Mouse (Mus musculus) midbrain, embryonic 14.5 days (tissue): ENCODE data around the gene Mgat2. TPM values are rescaled to one million over a fixed set of nuclear protein-coding genes. Genes with fewer than 3 reads are reported as not detected.
A peak's percentile ranks its signal among the peaks of the same experiment; 100 is the strongest.

ENCODE experiments used
- ATAC-seq: fragments of 200-750 bp; cut with Nextera tagmentation; 2 replicates; pipeline ENCODE4 v1.8.0; 2017; ENCODE audit warnings: moderate number of reproducible peaks, moderate library complexity; ENCODE audit not compliant: low FRiP score, low TSS enrichment
- DNase-seq: peaks from one replicate; pipeline ENCODE4 v3.0.0-alpha.2; 2015
- H3K27ac ChIP-seq: fragments of 300-500 bp; sonication (generic); replicated peaks from 2 replicates; pipeline ENCODE4 v1.5.1; 2014; ENCODE audit warnings: mild to moderate bottlenecking, low read depth, low read length, moderate library complexity
- H3K27me3 ChIP-seq: fragments of 300-500 bp; sonication (generic); 2 replicates; pipeline ENCODE4 v1.6.1; 2014; ENCODE audit warnings: low read length, control low read depth, mixed read lengths; ENCODE audit not compliant: control insufficient read depth, insufficient read depth
- H3K36me3 ChIP-seq: fragments of 300-500 bp; sonication (generic); 2 replicates; pipeline ENCODE4 v1.6.1; 2014; ENCODE audit warnings: low read length, control low read depth; ENCODE audit not compliant: control insufficient read depth, insufficient read depth
- H3K4me1 ChIP-seq: fragments of 300-500 bp; sonication (generic); 2 replicates; pipeline ENCODE4 v1.6.1; 2014; ENCODE audit warnings: mild to moderate bottlenecking, antibody characterized with exemption, low read length, control low read depth; ENCODE audit not compliant: control insufficient read depth, insufficient read depth
- H3K4me2 ChIP-seq: fragments of 300-500 bp; sonication (generic); 2 replicates; pipeline ENCODE4 v1.6.1; 2014; ENCODE audit warnings: mild to moderate bottlenecking, low read length, moderate library complexity
- H3K4me3 ChIP-seq: fragments of 300-500 bp; sonication (generic); replicated peaks from 2 replicates; pipeline ENCODE4 v1.5.1; 2014; ENCODE audit warnings: low read depth, low read length
- H3K9ac ChIP-seq: fragments of 300-500 bp; sonication (generic); replicated peaks from 2 replicates; pipeline ENCODE4 v1.6.1; 2014; ENCODE audit warnings: mild to moderate bottlenecking, low read length, moderate library complexity
- H3K9me3 ChIP-seq: fragments of 300-500 bp; sonication (generic); 2 replicates; pipeline ENCODE4 v1.6.1; 2016; ENCODE audit warnings: low read length, control low read depth, mixed read lengths; ENCODE audit not compliant: control insufficient read depth
- WGBS: fragments of 180-500 bp; shearing (Covaris S2); extraction: QIAGEN DNeasy Blood & Tissue Kit; methylation state at CpG from one replicate; pipeline ENCODE4 v1.1.7; 2014; 5-methylcytosine and 5-hydroxymethylcytosine counted together
- polyA plus RNA-seq: library from polyadenylated mRNA; unstranded; fragments of >200 nt; fragmentation: Nextera tagmentation; extraction: Ambion mirVana; gene quantifications from 2 replicates; pipeline ENCODE4 v1.2.1, GENCODE M21; 2014

Mgat2 gene
- polyA plus RNA-seq, 1 experiment from 2014 or later, result 39.9 TPM

DNA sequence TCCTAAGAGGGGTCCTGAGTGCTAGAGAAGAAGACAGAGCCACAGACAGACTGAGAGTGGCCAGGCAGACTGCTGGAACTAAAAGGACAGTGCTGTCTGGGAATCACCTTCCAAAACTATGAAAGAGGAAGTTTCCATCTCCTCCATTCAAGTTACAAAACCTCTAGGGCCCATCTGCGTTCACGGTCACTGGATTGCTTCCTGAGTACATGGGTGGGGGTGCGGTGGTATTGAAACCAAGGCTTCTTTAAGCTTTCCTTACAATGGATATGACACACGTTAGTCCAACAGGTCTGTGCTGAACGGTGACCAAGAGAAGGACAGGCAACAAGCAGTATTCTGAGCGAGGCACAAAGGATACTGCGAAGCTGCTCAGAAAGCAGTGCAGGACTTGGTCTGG lies 30.4 kb downstream of the Mgat2 start:
- H3K9me3 ChIP-seq, result no peaks in the 10 kb centered on the region
- H3K4me2 ChIP-seq, result no peak overlapping the region
- no peaks in the 10 kb centered on the region for H3K36me3 ChIP-seq
- DNase-seq, result no peak
- no peaks in the 10 kb centered on the region for H3K4me1 ChIP-seq
- no peak overlapping the region for H3K4me3 ChIP-seq
- H3K27me3 ChIP-seq, result no peaks in the 10 kb centered on the region
- WGBS, result 94% methylated on average over 7 of the region's 7 CpGs
- ATAC-seq, result no peak
- no peak overlapping the region for H3K27ac ChIP-seq
- H3K9ac ChIP-seq, result no peak overlapping the region

GRCm38 (mm10) chr12:69215000-69215785 lies 31.2 kb downstream of the Mgat2 start:
- Histone ChIP-seq H3K4me2 (no peak overlapping the region), H3K36me3 (no peaks in the 10 kb centered on the region), H3K9me3 (no peaks in the 10 kb centered on the region), H3K27ac (no peak overlapping the region), H3K9ac (no peak overlapping the region), H3K27me3 (no peaks in the 10 kb centered on the region), H3K4me1 (no peaks in the 10 kb centered on the region), H3K4me3 (no peak overlapping the region)
- DNase-seq (no peak), ATAC-seq (no peak)
- WGBS, result 95% methylated on average over 3 of the region's 3 CpGs

GRCm38 (mm10) chr12:69216587-69216986 lies 32.6 kb downstream of the Mgat2 start:
- DNase-seq, result no peak
- Histone ChIP-seq H3K4me3 (no peak overlapping the region), H3K4me2 (no peak overlapping the region), H3K9me3 (no peaks in the 10 kb centered on the region), H3K27ac (no peak overlapping the region), H3K36me3 (no peaks in the 10 kb centered on the region), H3K9ac (no peak overlapping the region), H3K27me3 (no peaks in the 10 kb centered on the region), H3K4me1 (no peaks in the 10 kb centered on the region)
- 94% methylated on average over 7 of the region's 7 CpGs for WGBS
- no peak for ATAC-seq

DNA sequence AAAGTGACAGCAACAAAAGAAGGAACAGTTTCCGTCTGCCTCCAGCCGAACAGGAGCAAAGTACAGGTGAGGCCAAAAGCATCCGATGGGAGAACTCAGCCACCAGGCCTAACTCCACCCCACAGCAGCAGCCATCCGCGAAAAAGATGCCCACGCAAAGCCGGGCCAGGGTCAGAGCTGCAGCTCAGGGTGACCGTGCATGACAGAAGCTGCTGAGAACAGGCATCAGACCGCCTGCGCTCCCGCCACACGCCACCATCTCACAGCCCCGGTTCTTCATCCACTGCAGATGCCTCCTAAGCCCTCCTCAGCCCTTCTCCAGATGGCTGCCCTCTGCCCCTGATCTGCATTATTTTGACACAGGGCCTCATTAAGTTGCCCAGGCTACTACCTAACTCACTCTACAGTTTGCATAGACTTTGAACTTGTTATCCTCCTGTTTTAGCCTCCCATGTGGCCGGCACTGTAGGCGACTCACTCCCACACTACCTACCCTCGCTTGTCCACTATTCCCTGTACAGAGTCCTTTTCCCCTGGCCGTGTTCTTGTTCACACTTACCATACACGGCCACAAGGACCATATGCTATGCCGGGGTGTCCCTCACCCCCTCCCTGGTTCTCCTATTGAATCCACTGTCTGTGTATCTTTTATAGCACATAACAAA lies 36.8 kb downstream of the Mgat2 start:
- no peak overlapping the region for H3K4me2 ChIP-seq
- H3K9me3 ChIP-seq, result no peaks in the 10 kb centered on the region
- no peaks in the 10 kb centered on the region for H3K4me1 ChIP-seq
- ATAC-seq (no peak), DNase-seq (no peak)
- H3K27me3 ChIP-seq, result no peaks in the 10 kb centered on the region
- no peaks in the 10 kb centered on the region for H3K36me3 ChIP-seq
- 84% methylated on average over 19 of the region's 19 CpGs for WGBS
- H3K9ac ChIP-seq, result no peak overlapping the region
- no peak overlapping the region for H3K27ac ChIP-seq
- H3K4me3 ChIP-seq, result no peak overlapping the region

DNA sequence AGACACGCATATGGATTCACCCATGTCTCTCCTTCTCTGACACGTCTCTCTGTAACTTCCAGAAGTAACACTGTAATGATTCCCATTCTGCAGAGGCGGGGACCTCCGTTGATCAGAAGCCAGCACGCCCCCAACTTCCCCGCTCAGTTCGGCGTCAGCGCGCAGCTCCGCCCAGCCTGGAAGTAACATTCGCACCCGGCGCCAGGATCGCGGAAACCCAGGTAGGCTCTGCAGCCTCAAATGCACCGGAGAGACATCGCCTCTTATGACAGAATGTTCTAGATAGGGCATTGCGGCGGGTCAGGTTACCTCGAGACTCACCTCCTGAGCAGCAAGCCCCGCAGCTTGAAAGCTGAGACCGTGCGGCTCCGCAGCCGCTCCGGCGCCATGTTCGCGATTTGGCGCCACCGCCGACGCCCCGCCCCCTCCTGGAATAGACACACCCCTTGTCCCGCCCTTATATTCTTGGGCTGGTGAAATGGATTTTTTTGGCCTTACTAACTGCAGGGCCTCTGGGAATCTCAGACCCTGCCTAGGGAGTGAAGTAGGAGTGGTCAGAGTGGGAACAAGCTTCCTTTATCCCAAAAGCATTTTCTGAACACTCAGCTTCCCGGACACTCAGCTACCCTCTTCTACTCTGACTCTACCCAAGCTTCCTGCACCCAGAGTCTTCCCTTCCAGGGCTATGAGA lies 44.0 kb downstream of the Mgat2 start, which contains the start of gene Pole2:
TSS of gene Pole2 (minus strand) at position 420 of the 691 bp plus-strand sequence.
- Histone ChIP-seq H3K4me2 (peak within 1 kb of the TSS; percentile 60), H3K4me1 (no peaks in the 10 kb centered on the region), H3K27me3 (no peaks in the 10 kb centered on the region), H3K9me3 (no peaks in the 10 kb centered on the region), H3K9ac (peak within 1 kb of the TSS; percentile 43; the same call in 1 of the 2 replicates), H3K4me3 (peak within 1 kb of the TSS; percentile 63), H3K36me3 (no peaks in the 10 kb centered on the region), H3K27ac (no peak within 1 kb of the TSS)
- ATAC-seq (peak; percentile 91), DNase-seq (peak; percentile 89)
- WGBS, result 1% methylated on average over 37 of the region's 37 CpGs

DNA sequence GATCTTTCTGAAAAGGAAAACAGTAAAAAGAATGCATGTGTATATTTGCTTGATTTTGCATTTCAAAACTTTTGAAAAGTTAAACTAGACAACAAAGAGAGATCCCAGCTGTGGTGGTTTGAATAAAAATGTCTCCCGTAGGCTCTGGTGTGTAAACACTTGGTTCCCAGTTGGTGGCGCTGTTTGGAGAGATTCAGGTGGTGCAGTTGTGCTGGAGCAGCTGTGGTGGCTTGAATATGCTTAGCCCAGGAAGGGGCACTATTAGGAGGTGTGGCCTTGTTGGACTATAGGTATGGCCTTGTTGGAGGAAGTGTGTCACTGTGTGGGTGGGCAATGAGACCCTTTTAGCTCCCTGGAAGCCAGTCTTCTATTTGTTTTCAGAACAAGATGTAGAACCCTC lies 45.3 kb downstream of the Mgat2 start:
- H3K27ac ChIP-seq, result no peak overlapping the region
- DNase-seq (no peak), ATAC-seq (no peak)
- H3K27me3 ChIP-seq, result no peaks in the 10 kb centered on the region
- H3K4me1 ChIP-seq, result no peaks in the 10 kb centered on the region
- H3K4me2 ChIP-seq, result no peak overlapping the region
- H3K9me3 ChIP-seq, result no peaks in the 10 kb centered on the region
- WGBS, result 60% methylated on average over 2 of the region's 2 CpGs
- H3K9ac ChIP-seq, result no peak overlapping the region
- H3K36me3 ChIP-seq, result no peaks in the 10 kb centered on the region
- no peak overlapping the region for H3K4me3 ChIP-seq

GRCm38 (mm10) chr12:69235782-69236181 lies 51.8 kb downstream of the Mgat2 start:
- H3K9ac ChIP-seq, result no peak overlapping the region
- ATAC-seq (no peak), DNase-seq (no peak)
- no peak overlapping the region for H3K27ac ChIP-seq
- no peaks in the 10 kb centered on the region for H3K36me3 ChIP-seq
- H3K4me1 ChIP-seq, result no peaks in the 10 kb centered on the region
- H3K4me2 ChIP-seq, result no peak overlapping the region
- 91% methylated on average over 6 of the region's 6 CpGs for WGBS
- no peaks in the 10 kb centered on the region for H3K27me3 ChIP-seq
- H3K4me3 ChIP-seq, result no peak overlapping the region
- no peaks in the 10 kb centered on the region for H3K9me3 ChIP-seq
